Mouse (Mus musculus) midbrain, embryonic 10.5 days (tissue): ENCODE results near the gene Eif4a1. TPM values are rescaled to one million over a fixed set of nuclear protein-coding genes. Genes with fewer than 3 reads are reported as not detected.

Source experiments
- DNase-seq: peaks from one replicate; pipeline ENCODE4 v3.0.0-alpha.2; 2017; ENCODE audit warnings: low spot score
- H3K27ac ChIP-seq: fragments of 300-500 bp; sonication (generic); replicated peaks from 2 replicates; pipeline ENCODE4 v1.5.1; 2016; ENCODE audit warnings: mild to moderate bottlenecking
- H3K27me3 ChIP-seq: fragments of 300-500 bp; sonication (generic); 2 replicates; pipeline ENCODE4 v1.6.1; 2016; ENCODE audit warnings: low read depth, mild to moderate bottlenecking; ENCODE audit not compliant: poor library complexity, severe bottlenecking
- H3K36me3 ChIP-seq: fragments of 300-500 bp; sonication (generic); 2 replicates; pipeline ENCODE4 v1.6.1; 2016; ENCODE audit warnings: mild to moderate bottlenecking, moderate library complexity
- H3K4me1 ChIP-seq: fragments of 300-500 bp; sonication (generic); 2 replicates; pipeline ENCODE4 v1.6.1; 2016
- H3K4me3 ChIP-seq: fragments of 300-500 bp; sonication (generic); 2 replicates; pipeline ENCODE4 v1.5.1; 2016; ENCODE audit warnings: mild to moderate bottlenecking, moderate library complexity
- H3K9me3 ChIP-seq: fragments of 300-500 bp; sonication (generic); replicated peaks from 2 replicates; pipeline ENCODE4 v1.6.1; 2016; ENCODE audit warnings: mild to moderate bottlenecking
- WGBS: fragments of 180-500 bp; shearing (Covaris S2); methylation state at CpG from one replicate; pipeline ENCODE4 v1.1.7; 2016; 5-methylcytosine and 5-hydroxymethylcytosine counted together
- polyA plus RNA-seq: library from polyadenylated mRNA; unstranded; fragments of >200 nt; fragmentation: Nextera tagmentation; extraction: Ambion mirVana; gene quantifications from 2 replicates; pipeline ENCODE4 v1.2.1, GENCODE M21; 2016

Gene Eif4a1
- polyA plus RNA-seq = 710 and 716 TPM in 2 replicates

GRCm38 (mm10) chr11:69672211-69672706 is at the start of gene Eif4a1:
Eif4a1 (minus strand) TSS chr11:69672423.
- Histone ChIP-seq H3K4me1 (peaks cover 31% of the 10 kb centered on the region), H3K4me3 (peak within 1 kb of the TSS; percentile 91), H3K27me3 (no peaks in the 10 kb centered on the region), H3K36me3 (peaks cover 88% of the 10 kb centered on the region), H3K27ac (peak within 1 kb of the TSS; percentile 96), H3K9me3 (no peaks in the 10 kb centered on the region)
- peak; percentile 100 for DNase-seq
- WGBS = under 1% methylated on average over 36 of the region's 36 CpGs

DNA sequence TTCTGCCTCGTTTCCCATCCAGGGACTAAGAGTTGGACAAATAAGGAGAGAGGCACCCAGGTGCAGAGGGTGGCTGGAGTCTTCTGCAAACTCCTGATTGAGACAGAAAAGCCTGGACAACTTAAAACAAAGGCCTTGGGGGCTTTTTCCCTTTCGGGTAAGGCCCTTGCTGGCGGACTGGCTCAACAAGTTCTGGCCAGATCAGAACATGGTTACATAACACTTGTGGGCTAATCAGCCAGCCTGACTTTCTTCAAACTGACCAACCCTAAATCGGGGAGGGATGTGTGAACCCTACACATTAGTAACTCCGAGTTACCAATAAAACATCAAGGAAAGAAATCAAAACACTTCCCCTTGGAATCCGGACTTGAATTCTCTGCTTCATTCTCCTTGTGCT is 48.6 kb upstream of the Eif4a1 start:
- H3K27me3 ChIP-seq = no peaks in the 10 kb centered on the region
- peaks cover 9% of the 10 kb centered on the region for H3K4me1 ChIP-seq
- WGBS = 87% methylated on average over 6 of the region's 6 CpGs

DNA sequence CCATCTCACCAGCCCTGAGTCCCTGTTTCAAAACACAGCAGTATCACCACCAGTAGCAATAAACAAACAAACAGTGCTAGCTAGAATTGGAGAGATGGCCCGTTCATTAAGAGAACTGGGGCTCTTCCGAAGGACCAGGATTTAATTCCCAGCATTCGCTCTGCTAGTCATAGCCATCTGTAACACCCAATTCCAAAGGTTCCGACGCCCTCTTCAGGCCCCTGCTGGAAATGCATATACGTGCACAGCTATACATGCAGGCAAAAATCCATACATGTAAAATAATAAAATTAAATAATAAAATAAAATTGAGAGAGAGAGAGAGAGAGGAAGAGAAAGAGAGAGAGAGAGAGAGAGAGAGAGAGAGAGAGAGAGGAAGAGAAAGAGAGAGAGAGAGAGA is 47.2 kb upstream of the Eif4a1 start:
- Histone ChIP-seq H3K4me1 (peaks cover 18% of the 10 kb centered on the region), H3K27me3 (no peaks in the 10 kb centered on the region), H3K27ac (no peak overlapping the region), H3K36me3 (no peaks in the 10 kb centered on the region), H3K4me3 (no peak overlapping the region), H3K9me3 (no peaks in the 10 kb centered on the region)
- 70% methylated on average over 6 of the region's 6 CpGs for WGBS
- DNase-seq = no peak

More for the DNA sequence above, 48.6 kb upstream of the Eif4a1 start:
- no peak for DNase-seq
- Histone ChIP-seq H3K36me3 (no peaks in the 10 kb centered on the region), H3K27ac (no peak overlapping the region), H3K4me3 (no peak overlapping the region), H3K9me3 (no peaks in the 10 kb centered on the region)

DNA sequence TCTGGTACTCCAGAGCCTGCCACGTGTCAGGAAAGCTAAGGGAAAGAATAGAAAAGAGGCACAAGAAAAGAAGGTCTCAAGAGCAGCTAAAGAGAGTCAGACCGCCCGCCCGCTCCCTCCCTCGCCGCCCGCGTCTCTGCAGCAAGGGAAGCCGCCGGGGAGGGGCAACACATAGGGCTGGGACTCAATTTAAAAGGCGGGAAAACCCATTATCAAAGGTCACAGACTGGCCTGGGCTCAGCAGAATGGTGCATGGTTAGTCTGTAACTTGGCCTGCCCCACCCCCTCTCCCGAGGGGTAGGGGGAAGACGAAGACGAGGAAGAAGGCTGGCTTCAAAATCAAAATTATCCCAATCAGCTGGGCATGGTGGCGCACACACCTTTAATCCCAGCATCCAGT is 46.4 kb upstream of the Eif4a1 start:
- H3K27ac ChIP-seq = no peak overlapping the region; the same call in 1 of the 2 replicates

GRCm38 (mm10) chr11:69716953-69717352 is 44.7 kb upstream of the Eif4a1 start:
- DNase-seq = no peak
- no peak overlapping the region for H3K27ac ChIP-seq
- peaks cover 19% of the 10 kb centered on the region for H3K4me1 ChIP-seq
- H3K36me3 ChIP-seq = no peaks in the 10 kb centered on the region
- H3K27me3 ChIP-seq = no peaks in the 10 kb centered on the region
- WGBS = 64% methylated on average over 4 of the region's 4 CpGs
- H3K9me3 ChIP-seq = no peaks in the 10 kb centered on the region
- H3K4me3 ChIP-seq = no peak overlapping the region

More for the DNA sequence above, 46.4 kb upstream of the Eif4a1 start:
- H3K36me3 ChIP-seq = no peaks in the 10 kb centered on the region
- H3K9me3 ChIP-seq = no peaks in the 10 kb centered on the region
- no peaks in the 10 kb centered on the region for H3K27me3 ChIP-seq
- H3K4me3 ChIP-seq = no peak overlapping the region
- peaks cover 19% of the 10 kb centered on the region for H3K4me1 ChIP-seq
- WGBS = 47% methylated on average over 15 of the region's 15 CpGs
- DNase-seq = peak; percentile 32

DNA sequence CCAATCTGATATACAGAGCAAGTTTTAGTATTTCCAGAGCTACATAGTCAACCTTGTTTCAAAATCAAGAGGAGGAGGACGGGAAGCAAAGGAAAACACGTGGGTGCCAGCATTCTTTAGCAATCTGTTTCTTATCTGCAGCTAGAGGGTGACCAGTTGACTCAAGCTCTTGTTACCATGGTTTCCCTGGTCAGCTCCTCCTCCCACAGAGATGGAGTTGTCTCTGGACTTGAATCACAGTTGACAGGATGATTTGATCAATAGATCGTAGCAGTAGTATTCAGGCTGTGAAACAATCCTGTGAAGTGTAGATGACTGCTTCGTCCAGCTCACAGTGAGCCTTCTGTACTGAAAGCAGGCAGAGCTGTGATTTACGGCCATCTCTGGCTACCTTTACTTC is 43.7 kb upstream of the Eif4a1 start:
- Histone ChIP-seq H3K9me3 (no peaks in the 10 kb centered on the region), H3K4me3 (no peak overlapping the region), H3K36me3 (no peaks in the 10 kb centered on the region), H3K4me1 (peaks cover 19% of the 10 kb centered on the region), H3K27me3 (no peaks in the 10 kb centered on the region), H3K27ac (no peak overlapping the region)
- no peak for DNase-seq
- WGBS = 39% methylated on average over 5 of the region's 5 CpGs

GRCm38 (mm10) chr11:69715482-69715881 is 43.3 kb upstream of the Eif4a1 start:
- Histone ChIP-seq H3K27ac (no peak overlapping the region), H3K9me3 (no peaks in the 10 kb centered on the region), H3K4me3 (no peak overlapping the region), H3K36me3 (no peaks in the 10 kb centered on the region), H3K4me1 (peaks cover 19% of the 10 kb centered on the region), H3K27me3 (no peaks in the 10 kb centered on the region)
- WGBS = 58% methylated on average over 9 of the region's 9 CpGs
- DNase-seq = no peak

DNA sequence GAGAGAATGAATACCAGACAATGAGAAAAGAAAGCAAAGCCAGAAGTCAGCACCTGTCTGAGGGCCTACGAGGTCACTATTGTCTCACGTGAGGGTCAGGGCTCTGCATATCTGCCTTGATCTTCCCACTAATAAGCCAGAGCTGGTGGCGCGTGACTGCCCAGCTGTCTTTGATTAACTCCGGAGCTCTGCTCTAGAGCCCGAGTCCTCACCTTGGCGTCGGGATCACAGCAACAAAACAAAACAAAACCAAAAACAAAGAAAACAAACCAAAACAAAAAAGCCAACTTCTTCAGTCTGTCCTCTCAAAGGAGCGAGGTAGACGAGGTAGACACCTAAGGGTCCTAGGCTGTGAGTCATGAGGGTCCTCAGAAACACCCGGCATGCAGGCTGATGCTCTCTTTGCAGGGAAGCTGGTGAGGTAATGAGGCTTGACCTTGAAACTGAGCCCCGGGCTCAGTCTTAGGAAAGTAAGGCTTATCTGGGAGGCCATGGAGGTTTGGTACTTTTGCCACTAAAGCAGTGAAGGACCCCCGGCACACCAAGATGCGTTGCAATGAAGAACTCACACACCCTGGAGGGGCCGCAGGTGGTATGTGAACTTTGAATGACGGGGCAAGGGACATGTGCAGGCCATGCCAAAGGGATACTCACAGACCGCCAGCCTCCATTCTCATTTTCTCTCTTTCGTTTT is 42.6 kb upstream of the Eif4a1 start:
- no peaks in the 10 kb centered on the region for H3K36me3 ChIP-seq
- no peaks in the 10 kb centered on the region for H3K9me3 ChIP-seq
- 75% methylated on average over 18 of the region's 18 CpGs for WGBS
- H3K4me1 ChIP-seq = peaks cover 23% of the 10 kb centered on the region
- 0 out of 2 replicates have a peak overlapping the region, but pooled peaks have one; percentile 3 for H3K4me3 ChIP-seq
- H3K27me3 ChIP-seq = no peaks in the 10 kb centered on the region
- no peak overlapping the region for H3K27ac ChIP-seq
- DNase-seq = no peak

- H3K27ac ChIP-seq = no peak overlapping the region
Measured at GRCm38 (mm10) chr11:69712954-69713672, 40.9 kb upstream of the Eif4a1 start.

GRCm38 (mm10) chr11:69711082-69711481 is 38.9 kb upstream of the Eif4a1 start:
- no peak overlapping the region for H3K27ac ChIP-seq
- peaks cover 21% of the 10 kb centered on the region for H3K4me1 ChIP-seq
- no peak overlapping the region for H3K4me3 ChIP-seq
- no peaks in the 10 kb centered on the region for H3K9me3 ChIP-seq
- no peaks in the 10 kb centered on the region for H3K36me3 ChIP-seq
- no peaks in the 10 kb centered on the region for H3K27me3 ChIP-seq
- WGBS = 80% methylated on average over 2 of the region's 2 CpGs
- DNase-seq = no peak

More at GRCm38 (mm10) chr11:69712954-69713672, 40.9 kb upstream of the Eif4a1 start:
- no peak for DNase-seq
- H3K36me3 ChIP-seq = no peaks in the 10 kb centered on the region
- peaks cover 23% of the 10 kb centered on the region for H3K4me1 ChIP-seq
- no peaks in the 10 kb centered on the region for H3K27me3 ChIP-seq
- H3K9me3 ChIP-seq = no peaks in the 10 kb centered on the region
- 84% methylated on average over 20 of the region's 20 CpGs for WGBS
- no peak overlapping the region for H3K4me3 ChIP-seq

DNA sequence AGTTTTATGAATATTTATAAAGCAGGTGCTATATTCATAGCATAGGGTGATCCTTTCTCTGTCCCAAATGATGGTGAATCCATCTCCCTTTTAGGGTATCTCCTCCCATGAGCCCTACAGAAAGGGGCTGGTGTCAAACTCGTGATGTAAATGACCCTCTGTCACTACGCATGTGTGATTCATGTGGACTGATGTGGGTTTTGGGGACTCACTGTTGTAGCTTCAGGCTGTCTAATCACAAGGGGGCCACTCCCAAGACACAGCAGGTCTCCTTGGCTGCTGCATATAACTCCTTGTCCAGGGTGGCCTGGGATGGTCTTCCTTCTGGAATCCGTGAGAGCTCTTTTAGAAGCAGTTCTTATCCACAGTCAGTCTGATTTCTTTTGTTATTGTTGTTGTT is 38.2 kb upstream of the Eif4a1 start:
- DNase-seq = no peak
- no peaks in the 10 kb centered on the region for H3K36me3 ChIP-seq
- 80% methylated on average over 3 of the region's 3 CpGs for WGBS

GRCm38 (mm10) chr11:69709554-69710446 is 37.6 kb upstream of the Eif4a1 start:
- 54% methylated on average over 11 of the region's 11 CpGs for WGBS
- Histone ChIP-seq H3K36me3 (no peaks in the 10 kb centered on the region), H3K27me3 (no peaks in the 10 kb centered on the region), H3K9me3 (no peaks in the 10 kb centered on the region), H3K4me3 (no peak overlapping the region), H3K27ac (0 out of 2 replicates have a peak overlapping the region, but pooled peaks have one; percentile 38), H3K4me1 (peaks cover 14% of the 10 kb centered on the region)
- no peak for DNase-seq

More for the DNA sequence above, 38.2 kb upstream of the Eif4a1 start:
- H3K27ac ChIP-seq = no peak overlapping the region
- H3K4me3 ChIP-seq = no peak overlapping the region
- no peaks in the 10 kb centered on the region for H3K27me3 ChIP-seq
- no peaks in the 10 kb centered on the region for H3K9me3 ChIP-seq
- H3K4me1 ChIP-seq = peaks cover 15% of the 10 kb centered on the region
